Mouse (Mus musculus) ES-Bruce4 (cell line): ENCODE measurements around the gene Ntf3. TPM values are rescaled to one million over a fixed set of nuclear protein-coding genes. Genes with fewer than 3 reads are reported as not detected.

Experiments used
- H3K27ac ChIP-seq: 2 replicates; pipeline ENCODE4 v1.5.1; 2012; ENCODE audit warnings: low read length, inconsistent platforms; ENCODE audit not compliant: insufficient read depth
- H3K27me3 ChIP-seq: 2 replicates; pipeline ENCODE4 v1.6.1; 2012; ENCODE audit warnings: mild to moderate bottlenecking, low read length, inconsistent platforms; ENCODE audit not compliant: control insufficient read depth, poor library complexity, insufficient read depth, severe bottlenecking
- H3K36me3 ChIP-seq: 2 replicates; pipeline ENCODE4 v1.6.1; 2012; ENCODE audit warnings: inconsistent platforms, mild to moderate bottlenecking, low read length, moderate library complexity; ENCODE audit not compliant: control insufficient read depth, poor library complexity, insufficient read depth, severe bottlenecking
- H3K4me1 ChIP-seq: one replicate; pipeline ENCODE4 v1.8.1; 2011; ENCODE audit warnings: low read length; ENCODE audit not compliant: control insufficient read depth, insufficient read depth
- H3K4me3 ChIP-seq: 2 replicates; pipeline ENCODE4 v1.5.1; 2011; ENCODE audit warnings: low read depth, mild to moderate bottlenecking, low read length
- H3K9ac ChIP-seq: 2 replicates; pipeline ENCODE4 v1.6.1; 2012; ENCODE audit warnings: low read depth, mild to moderate bottlenecking, inconsistent platforms; ENCODE audit not compliant: poor library complexity, severe bottlenecking
- H3K9me3 ChIP-seq: replicated peaks from 2 replicates; pipeline ENCODE4 v1.6.1; 2012; ENCODE audit warnings: mild to moderate bottlenecking, low read length, inconsistent platforms; ENCODE audit not compliant: control insufficient read depth, poor library complexity, insufficient read depth, severe bottlenecking
- CTCF ChIP-seq: IDR thresholded peaks from one replicate; pipeline ENCODE4 v1.8.1; 2011; ENCODE audit warnings: low read depth, low read length
- EP300 ChIP-seq: IDR thresholded peaks from 2 replicates; pipeline ENCODE4 v1.6.1; 2011; ENCODE audit warnings: low read depth, low read length; ENCODE audit not compliant: insufficient read depth
- POLR2A ChIP-seq: IDR thresholded peaks from one replicate; pipeline ENCODE4 v1.8.1; 2011; ENCODE audit warnings: low read length; ENCODE audit not compliant: insufficient read depth
- polyA plus RNA-seq: library from polyadenylated mRNA; stranded (reverse); fragments of >200 nt; gene quantifications from 2 replicates; pipeline ENCODE4 v1.2.4, GENCODE M21; 2011; ENCODE audit warnings: low read depth; ENCODE audit not compliant: missing spikeins, insufficient read depth, insufficient read length

Gene Ntf3
- polyA plus RNA-seq, 1 experiment, result 0.72 TPM

DNA sequence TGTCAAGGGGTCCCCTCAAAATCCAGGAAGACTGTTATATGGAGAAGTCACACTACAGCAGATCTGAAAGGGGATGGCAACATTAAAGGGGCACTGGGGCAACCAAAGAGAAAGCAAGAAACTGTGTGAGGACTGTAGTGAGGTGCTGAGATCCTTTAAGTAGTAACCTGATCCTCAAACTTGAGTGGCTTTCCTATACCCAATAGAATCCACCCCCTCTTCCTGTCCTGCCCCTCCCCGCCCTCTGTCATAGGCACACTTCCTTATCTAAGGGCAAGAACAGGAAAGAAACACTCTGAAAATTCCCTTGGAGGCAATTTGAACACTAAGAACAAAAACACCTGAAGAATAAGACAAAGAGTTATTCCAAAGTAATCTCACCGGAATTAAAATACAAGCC lies 13.6 kb downstream of the Ntf3 start:
- Histone ChIP-seq H3K4me1 (no peaks in the 10 kb centered on the region), H3K4me3 (no peak overlapping the region), H3K27ac (no peak overlapping the region), H3K9me3 (no peaks in the 10 kb centered on the region), H3K27me3 (no peaks in the 10 kb centered on the region), H3K36me3 (no peaks in the 10 kb centered on the region), H3K9ac (no peak overlapping the region)
- no peak for TF ChIP-seq EP300
- no peak for TF ChIP-seq POLR2A
- no peak for TF ChIP-seq CTCF

DNA sequence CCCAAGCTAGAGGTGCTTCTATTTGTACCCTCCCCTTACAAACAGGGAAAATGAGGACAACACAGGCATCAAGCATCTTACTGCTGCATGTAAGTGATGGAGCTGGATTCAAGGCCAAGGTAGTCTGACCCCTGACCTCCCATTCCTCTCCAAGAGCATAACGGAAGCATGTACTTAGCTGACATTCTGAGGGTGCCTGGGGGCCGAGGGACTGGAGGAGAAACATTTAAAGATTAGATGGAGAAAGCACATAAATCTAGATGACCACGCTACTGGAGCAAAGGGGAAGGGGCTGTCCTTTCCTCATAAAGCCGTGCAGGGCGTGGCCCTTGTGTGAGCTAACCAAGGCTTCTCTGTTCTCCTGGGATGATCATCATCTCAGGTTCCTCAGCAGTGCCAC lies 23.1 kb downstream of the Ntf3 start:
- H3K4me3 ChIP-seq, result no peak overlapping the region
- TF ChIP-seq POLR2A (no peak), CTCF (no peak), EP300 (no peak)
- no peak overlapping the region for H3K27ac ChIP-seq
- H3K27me3 ChIP-seq, result no peaks in the 10 kb centered on the region
- no peaks in the 10 kb centered on the region for H3K4me1 ChIP-seq
- H3K9me3 ChIP-seq, result no peaks in the 10 kb centered on the region
- H3K9ac ChIP-seq, result no peak overlapping the region
- H3K36me3 ChIP-seq, result no peaks in the 10 kb centered on the region

DNA sequence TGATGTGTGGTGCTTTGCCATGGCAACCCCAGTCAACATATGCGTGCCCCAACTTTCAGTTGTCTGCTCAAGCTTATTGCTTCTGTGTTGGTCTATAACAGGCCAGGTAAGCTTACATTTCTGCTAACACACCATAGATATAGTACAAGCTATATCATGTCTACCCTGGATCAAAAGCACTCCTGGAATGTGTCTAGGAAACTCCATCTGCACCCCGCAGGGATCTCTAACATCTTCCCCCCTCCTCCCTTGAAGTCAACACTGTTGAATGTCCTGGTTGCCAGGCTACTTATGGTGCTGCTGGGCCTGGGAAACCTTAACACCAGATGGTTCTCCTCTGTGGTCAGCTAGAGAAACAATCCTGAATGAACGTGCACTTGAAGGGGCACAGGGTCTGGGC lies 24.0 kb downstream of the Ntf3 start:
- TF ChIP-seq CTCF, result no peak
- no peaks in the 10 kb centered on the region for H3K27me3 ChIP-seq
- H3K27ac ChIP-seq, result no peak overlapping the region
- no peak overlapping the region for H3K4me3 ChIP-seq
- H3K9me3 ChIP-seq, result no peaks in the 10 kb centered on the region
- no peak overlapping the region for H3K9ac ChIP-seq
- no peaks in the 10 kb centered on the region for H3K4me1 ChIP-seq
- no peaks in the 10 kb centered on the region for H3K36me3 ChIP-seq

DNA sequence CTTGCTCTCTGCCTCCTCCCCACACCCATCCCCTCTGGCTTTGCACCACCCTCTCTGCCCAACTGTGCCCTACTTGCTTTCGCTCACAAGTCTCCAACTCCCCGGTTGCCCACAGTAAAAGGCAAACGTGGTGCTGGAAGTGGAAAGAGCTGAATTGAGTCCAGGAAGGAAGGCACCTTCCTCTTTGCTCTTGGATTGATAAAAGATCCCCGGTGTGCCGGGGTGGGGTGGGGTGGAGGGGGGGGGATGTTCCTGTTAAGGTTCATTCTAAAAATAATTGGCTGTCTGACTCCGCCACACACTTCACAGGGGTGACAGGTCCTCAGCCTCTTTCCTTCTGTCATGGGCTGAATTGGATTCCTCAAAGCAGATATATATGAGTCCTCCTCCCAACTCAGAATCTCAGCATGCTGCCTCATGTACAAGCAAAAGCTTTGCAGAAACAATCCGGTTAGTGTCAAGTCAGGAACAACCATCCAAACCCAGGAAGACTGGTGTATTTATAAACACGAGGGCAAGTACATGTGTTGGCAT lies 24.6 kb downstream of the Ntf3 start:
- no peak overlapping the region for H3K27ac ChIP-seq
- no peak overlapping the region for H3K4me3 ChIP-seq
- no peak overlapping the region for H3K9ac ChIP-seq
- no peak for TF ChIP-seq POLR2A
- no peak for TF ChIP-seq EP300
- no peak for TF ChIP-seq CTCF
- no peaks in the 10 kb centered on the region for H3K36me3 ChIP-seq
- H3K4me1 ChIP-seq, result no peaks in the 10 kb centered on the region
- H3K27me3 ChIP-seq, result no peaks in the 10 kb centered on the region
- H3K9me3 ChIP-seq, result no peaks in the 10 kb centered on the region

DNA sequence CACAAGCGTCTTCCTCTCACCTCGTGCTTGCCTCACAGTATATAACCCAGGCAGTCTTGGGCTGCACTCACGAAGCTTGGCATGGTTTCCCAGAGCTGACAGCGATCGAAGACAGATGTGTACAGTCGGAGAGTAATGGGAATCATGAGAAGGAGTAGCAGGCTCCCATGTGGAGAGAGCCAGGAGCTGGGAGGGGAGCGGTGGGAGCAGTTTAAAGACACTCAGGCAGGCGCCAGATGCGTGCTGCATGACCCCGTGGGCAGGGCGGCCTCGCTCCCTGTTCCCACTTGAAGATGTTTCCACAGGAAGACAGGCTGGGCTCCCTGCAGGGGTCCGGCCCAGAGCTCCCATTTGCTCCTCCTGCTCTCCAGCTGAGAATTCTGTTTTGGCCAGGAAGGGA lies 25.2 kb downstream of the Ntf3 start:
- Histone ChIP-seq H3K4me3 (no peak overlapping the region), H3K9ac (no peak overlapping the region), H3K27me3 (no peaks in the 10 kb centered on the region), H3K9me3 (no peaks in the 10 kb centered on the region), H3K36me3 (no peaks in the 10 kb centered on the region), H3K4me1 (no peaks in the 10 kb centered on the region), H3K27ac (no peak overlapping the region)
- TF ChIP-seq CTCF (no peak), EP300 (no peak), POLR2A (no peak)

DNA sequence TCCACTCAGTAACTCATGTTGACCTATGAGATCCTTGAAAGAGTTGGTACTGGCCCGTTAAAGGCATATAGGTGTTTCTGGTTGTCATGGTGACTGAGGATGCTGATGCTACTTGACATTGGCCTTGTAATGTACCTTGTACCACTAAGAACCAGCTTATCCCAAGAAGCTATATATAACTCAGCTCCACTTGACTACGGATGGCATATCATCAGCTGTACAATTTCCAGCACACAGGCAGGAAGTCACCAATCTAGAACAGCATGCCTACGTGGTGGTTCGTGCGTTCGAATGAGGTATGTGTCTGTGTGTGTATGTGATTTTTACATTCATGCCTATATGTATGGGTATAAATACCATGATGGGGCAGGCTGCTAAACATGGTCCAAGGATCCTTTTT lies 25.7 kb downstream of the Ntf3 start:
- no peak overlapping the region for H3K4me3 ChIP-seq
- H3K4me1 ChIP-seq, result no peaks in the 10 kb centered on the region
- H3K36me3 ChIP-seq, result no peaks in the 10 kb centered on the region
- TF ChIP-seq CTCF (no peak), EP300 (no peak), POLR2A (no peak)
- no peak overlapping the region for H3K9ac ChIP-seq
- no peaks in the 10 kb centered on the region for H3K27me3 ChIP-seq
- H3K27ac ChIP-seq, result no peak overlapping the region
- no peaks in the 10 kb centered on the region for H3K9me3 ChIP-seq
